7 mouse cellular contexts compared by ENCODE assay signal in genomic region chr5:67607804-67608673, GRCm38 (mm10). TPM values are rescaled to one million over a fixed set of nuclear protein-coding genes. Genes with fewer than 3 reads are reported as not detected.
DNase-seq lines count a peak whose midpoint lies in the region; ATAC-seq and TF ChIP-seq lines count a peak whose summit lies in the region.

Shisa3 (plus strand) TSS chr5:67607882.

- TF ChIP-seq POLR2A in testis, adult 2 months (IDR thresholded peaks at IDR 0.05; ENCODE audit: control insufficient read depth, low read depth, low read length): no peak; the same call in 1 of the 2 replicates

- H3K4me1 ChIP-seq in embryonic facial prominence, embryonic 13.5 days: peaks cover 19% of the 10 kb centered on the region
- H3K4me1 ChIP-seq in testis, adult 2 months (ENCODE audit: control insufficient read depth, insufficient read depth, low read length): peaks cover 13% of the 10 kb centered on the region

- DNase-seq in CD8-positive naive resting alpha-beta T cell, adult 2 months (ENCODE audit: low read depth in 2 of 2, low spot score in 2 of 2): peak; percentile 2
- DNase-seq in R1 (ENCODE audit: low read depth, low spot score): peak; percentile 62
- peak; percentile 50 to 56 for DNase-seq in heart, postnatal 10 days
- peak; percentile 50 to 69 for DNase-seq in kidney, postnatal 25 days

- peak within 1 kb of the TSS; percentile 95 for H3K4me2 ChIP-seq in embryonic facial prominence, embryonic 13.5 days

- intact Hi-C loops in heart, postnatal 10 days (cut with DNase I): loop anchor here (2.0 kb wide), 2 partner anchors 75 to 119 kb away; no protein-coding TSS in a partner anchor

- H3K27ac ChIP-seq in embryonic facial prominence, embryonic 13.5 days: no peak within 1 kb of the TSS
- H3K27ac ChIP-seq in testis, adult 2 months (ENCODE audit: control insufficient read depth, insufficient read depth, low read depth, low read length): peak within 1 kb of the TSS; percentile 67; the same call in 1 of the 2 replicates

- under 1% methylated on average over 80 of the region's 86 CpGs for whole genome bisulfite sequencing in embryonic facial prominence, embryonic 13.5 days

- H3K36me3 ChIP-seq in embryonic facial prominence, embryonic 13.5 days: no peaks in the 10 kb centered on the region
- no peaks in the 10 kb centered on the region for H3K36me3 ChIP-seq in testis, adult 2 months (ENCODE audit: control insufficient read depth, insufficient read depth, low read length)

- peak within 1 kb of the TSS; percentile 54 for H3K4me3 ChIP-seq in embryonic facial prominence, embryonic 13.5 days
- peak within 1 kb of the TSS; percentile 86 for H3K4me3 ChIP-seq in testis, adult 2 months (ENCODE audit: control insufficient read depth, low read depth, low read length)

- no peaks in the 10 kb centered on the region for H3K9me3 ChIP-seq in embryonic facial prominence, embryonic 13.5 days

- no peak for TF ChIP-seq CTCF in testis, adult 2 months (IDR thresholded peaks at IDR 0.05; ENCODE audit: control insufficient read depth, insufficient read depth, insufficient replicate concordance, low read depth, low read length)

- H3K9ac ChIP-seq in embryonic facial prominence, embryonic 13.5 days: peak within 1 kb of the TSS; percentile 64

- H3K27me3 ChIP-seq in embryonic facial prominence, embryonic 13.5 days: peaks cover 85% of the 10 kb centered on the region
- H3K27me3 ChIP-seq in testis, adult 2 months (ENCODE audit: control insufficient read depth, insufficient read depth, low read length): no peaks in the 10 kb centered on the region

- no peak for ATAC-seq in embryonic facial prominence, embryonic 13.5 days (ENCODE audit: insufficient number of reproducible peaks, insufficient read depth, low FRiP score, low TSS enrichment, low read depth)
- ATAC-seq in megakaryocyte-erythroid progenitor cell, adult 5-6 weeks (replicated peaks; ENCODE audit: low FRiP score, low TSS enrichment, poor library complexity, severe bottlenecking): peak; percentile 58; the same call in 1 of the 2 replicates

RNA-seq across cellular contexts. Expression of gene Shisa3, which starts in this region (rescaled TPM):
- polyA plus RNA-seq in embryonic facial prominence, embryonic 13.5 days (2015; fragmentation: Nextera tagmentation; extraction: Ambion mirVana): 1.7 and 1.9 TPM in 2 replicates
- total RNA-seq in heart, postnatal 10 days (2021): under 1 TPM; 0.60 to 0.62 TPM
- not detected in 2 replicates for total RNA-seq in megakaryocyte-erythroid progenitor cell, adult 5-6 weeks (2014; fragmentation: Nextera tagmentation)
- total RNA-seq in megakaryocyte-erythroid progenitor cell, adult 5-6 weeks (2017): not detected in 2 replicates
- polyA plus RNA-seq in testis, adult 2 months (2012; rRNA removed): 22.4 and 23.8 TPM in 2 replicates

Comparison
In these comparisons a context has a peak if more than half of its experiments do, and no peak if none do; other contexts are left out.
1. Peak in DNase-seq in heart, postnatal 10 days; RNA of the gene not detected or under 1 TPM.
2. Peak in ATAC-seq in megakaryocyte-erythroid progenitor cell, adult 5-6 weeks; RNA of the gene not detected or under 1 TPM.
3. DNase-seq: peak in every context shown above with its lines; median percentile 62 in R1; 60 in kidney, postnatal 25 days; 53 in heart, postnatal 10 days; 2 in CD8-positive naive resting alpha-beta T cell, adult 2 months.